Mouse (Mus musculus) embryonic facial prominence, embryonic 11.5 days (tissue): Measurements from ENCODE around the gene Polr3c. TPM values are rescaled to one million over a fixed set of nuclear protein-coding genes. Genes with fewer than 3 reads are reported as not detected.
"Not testable (repeated sequence)": the region's sequence is repeated elsewhere in the genome, so short reads cannot be mapped to it uniquely, and the experiment has no call there.

Source experiments
- ATAC-seq: fragments of 200-750 bp; cut with Nextera tagmentation; replicated peaks from 2 replicates; pipeline ENCODE4 v1.8.0; 2017; ENCODE audit warnings: low read depth; ENCODE audit not compliant: insufficient number of reproducible peaks, low FRiP score, low TSS enrichment
- DNase-seq: peaks from one replicate; pipeline ENCODE4 v3.0.0-alpha.2; 2015; ENCODE audit warnings: low spot score
- H3K27ac ChIP-seq: fragments of 300-500 bp; sonication (generic); replicated peaks from 2 replicates; pipeline ENCODE4 v1.5.1; 2014; ENCODE audit warnings: mild to moderate bottlenecking, low read depth, low read length, control low read depth
- H3K27me3 ChIP-seq: fragments of 300-500 bp; sonication (generic); 2 replicates; pipeline ENCODE4 v1.6.1; 2014; ENCODE audit warnings: mild to moderate bottlenecking, low read length, moderate library complexity, mixed read lengths; ENCODE audit not compliant: control insufficient read depth, insufficient read depth
- H3K36me3 ChIP-seq: fragments of 300-500 bp; sonication (generic); replicated peaks from 2 replicates; pipeline ENCODE4 v1.6.1; 2014; ENCODE audit warnings: low read depth, mild to moderate bottlenecking, low read length, moderate library complexity, mixed read lengths; ENCODE audit not compliant: control insufficient read depth, insufficient read depth
- H3K4me1 ChIP-seq: fragments of 300-500 bp; sonication (generic); 2 replicates; pipeline ENCODE4 v1.6.1; 2014; ENCODE audit warnings: low read length, mixed read lengths; ENCODE audit not compliant: control insufficient read depth, insufficient read depth
- H3K4me2 ChIP-seq: fragments of 300-500 bp; sonication (generic); 2 replicates; pipeline ENCODE4 v1.6.1; 2014; ENCODE audit warnings: low read depth, mild to moderate bottlenecking, control low read depth, low read length, moderate library complexity
- H3K4me3 ChIP-seq: fragments of 300-500 bp; sonication (generic); 2 replicates; pipeline ENCODE4 v1.5.1; 2014; ENCODE audit warnings: low read depth, low read length, control low read depth
- H3K9ac ChIP-seq: fragments of 300-500 bp; sonication (generic); replicated peaks from 2 replicates; pipeline ENCODE4 v1.6.1; 2014; ENCODE audit warnings: mild to moderate bottlenecking, control low read depth, low read length
- H3K9me3 ChIP-seq: fragments of 300-500 bp; sonication (generic); replicated peaks from 2 replicates; pipeline ENCODE4 v1.6.1; 2016; ENCODE audit warnings: mild to moderate bottlenecking, low read length, inconsistent platforms, mixed read lengths; ENCODE audit not compliant: control insufficient read depth
- WGBS: fragments of 180-500 bp; shearing (Covaris S2); extraction: QIAGEN DNeasy Blood & Tissue Kit; methylation state at CpG from one replicate; pipeline ENCODE4 v1.1.7; 2014; 5-methylcytosine and 5-hydroxymethylcytosine counted together
- polyA plus RNA-seq: library from polyadenylated mRNA; unstranded; fragments of >200 nt; fragmentation: Nextera tagmentation; extraction: Ambion mirVana; gene quantifications from 2 replicates; pipeline ENCODE4 v1.2.1, GENCODE M21; 2014

Gene Polr3c
- polyA plus RNA-seq, 1 experiment from 2014 or later: 35.9 TPM

DNA sequence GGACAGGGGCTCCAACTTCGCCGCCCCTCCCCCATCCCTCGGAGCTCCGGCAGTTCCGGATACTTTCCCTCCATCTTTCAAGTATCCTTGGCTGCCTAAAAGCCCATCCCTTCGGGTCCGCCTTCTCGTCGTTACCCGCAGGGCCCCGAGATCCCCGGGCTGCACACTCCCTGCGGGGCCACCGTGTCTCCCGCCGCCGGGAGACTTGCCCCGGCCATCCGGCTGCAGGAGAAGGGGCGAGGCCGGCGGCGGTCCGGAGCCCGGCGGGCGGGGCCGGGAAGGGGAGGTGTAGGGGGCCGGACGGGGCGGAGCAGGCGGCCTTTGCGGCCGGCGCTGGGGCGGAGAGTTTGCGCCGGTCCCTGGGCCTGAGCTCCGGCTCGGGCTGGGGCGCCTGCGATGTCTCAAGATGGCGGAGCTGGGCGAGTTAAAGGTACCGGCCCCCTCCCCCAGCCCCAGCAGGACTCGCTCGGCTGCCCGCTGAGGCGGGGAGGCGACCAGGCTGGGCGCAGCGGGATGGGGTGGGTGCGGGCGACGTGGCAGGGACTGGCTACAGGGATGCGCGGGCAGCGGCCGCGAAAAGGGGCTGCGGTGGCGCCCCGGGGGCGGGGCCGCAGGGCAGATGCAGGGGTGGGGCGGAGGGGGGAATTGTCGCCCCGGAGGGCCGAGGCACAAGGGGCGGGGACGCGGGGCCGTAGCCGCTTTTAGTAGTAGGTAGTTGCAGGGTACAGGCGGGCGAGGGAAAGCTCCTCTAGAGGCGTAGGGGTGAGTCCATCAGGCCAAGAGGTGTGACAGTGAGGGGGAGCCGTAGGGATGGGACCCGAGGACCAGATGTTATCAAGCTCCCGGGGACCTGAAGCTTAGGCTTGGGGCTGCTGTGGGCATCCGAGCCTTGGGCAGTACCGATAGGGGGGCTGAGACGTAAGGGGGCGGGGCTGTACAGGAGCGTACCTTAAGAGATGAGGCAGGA is 30.4 kb downstream of the Polr3c start:
- Histone ChIP-seq H3K9ac (peak overlapping the region; percentile 89), H3K27me3 (no peaks in the 10 kb centered on the region), H3K36me3 (no peaks in the 10 kb centered on the region; the same call in 1 of the 2 replicates), H3K4me2 (peak overlapping the region; percentile 53), H3K4me1 (no peaks in the 10 kb centered on the region), H3K27ac (peak overlapping the region; percentile 92), H3K9me3 (no peaks in the 10 kb centered on the region), H3K4me3 (peak overlapping the region; percentile 85)
- WGBS: under 1% methylated on average over 80 of the region's 85 CpGs
- ATAC-seq (peak; percentile 90), DNase-seq (peak; percentile 93)

DNA sequence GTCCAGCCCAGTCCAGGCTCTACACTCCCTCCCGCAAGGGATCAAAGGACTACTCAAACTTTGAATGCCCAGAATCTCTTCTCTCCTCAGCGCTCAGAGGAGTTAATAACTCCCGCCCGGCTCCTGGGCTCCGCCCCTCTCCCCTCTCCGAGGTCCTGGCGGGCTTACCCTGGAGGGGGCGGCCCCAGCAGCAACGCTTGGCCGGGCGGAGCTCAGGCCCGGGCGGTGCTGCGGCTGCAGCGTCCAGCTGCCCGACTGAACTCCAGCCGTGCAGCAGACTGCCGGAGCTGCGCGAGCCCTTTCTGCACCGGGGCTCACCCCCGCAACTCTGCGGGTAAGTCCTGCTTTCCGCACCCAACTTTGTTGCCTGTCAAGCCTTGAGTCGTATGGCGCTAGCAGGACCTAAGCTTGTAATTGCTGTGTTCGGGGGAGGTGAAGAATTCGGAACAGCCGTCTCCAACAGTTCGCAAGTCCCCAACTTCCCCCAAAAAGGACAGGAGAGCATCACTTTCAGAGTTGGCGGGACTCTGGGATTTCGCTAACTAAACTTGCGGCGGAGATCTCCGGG is 31.1 kb downstream of the Polr3c start, which contains the start of gene Pias3:
TSS of gene Pias3 (plus strand) at position 187 of the 568 bp plus-strand sequence.
- ATAC-seq (peak; percentile 79), DNase-seq (peak; percentile 91)
- no peaks in the 10 kb centered on the region; the same call in 1 of the 2 replicates for H3K36me3 ChIP-seq
- peak within 1 kb of the TSS; percentile 92 for H3K27ac ChIP-seq
- WGBS: 0% methylated on average over 35 of the region's 35 CpGs
- H3K9me3 ChIP-seq: no peaks in the 10 kb centered on the region
- peak within 1 kb of the TSS; percentile 89 for H3K9ac ChIP-seq
- H3K4me1 ChIP-seq: no peaks in the 10 kb centered on the region
- H3K4me3 ChIP-seq: peak within 1 kb of the TSS; percentile 85
- no peaks in the 10 kb centered on the region for H3K27me3 ChIP-seq
- H3K4me2 ChIP-seq: peak within 1 kb of the TSS; percentile 53

DNA sequence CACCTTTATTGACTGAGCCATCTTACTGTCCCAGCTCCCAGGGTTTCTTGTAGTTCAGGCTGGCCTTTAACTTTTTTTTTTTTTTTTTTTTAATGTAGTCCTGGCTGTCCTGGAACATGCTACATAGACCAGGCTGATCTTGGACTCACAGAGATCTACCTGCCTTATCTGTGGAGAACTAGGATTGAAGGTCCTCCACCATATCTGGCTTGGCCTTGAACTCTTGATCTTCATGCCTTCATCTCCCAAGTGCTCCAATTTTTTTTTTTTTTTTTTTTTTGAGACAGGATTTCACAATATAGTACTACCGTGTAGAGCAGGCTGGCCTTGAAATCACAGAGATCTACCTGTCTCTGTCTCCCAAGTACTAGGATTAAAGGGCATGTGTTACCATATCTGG is 33.8 kb downstream of the Polr3c start:
- no peak for ATAC-seq

DNA sequence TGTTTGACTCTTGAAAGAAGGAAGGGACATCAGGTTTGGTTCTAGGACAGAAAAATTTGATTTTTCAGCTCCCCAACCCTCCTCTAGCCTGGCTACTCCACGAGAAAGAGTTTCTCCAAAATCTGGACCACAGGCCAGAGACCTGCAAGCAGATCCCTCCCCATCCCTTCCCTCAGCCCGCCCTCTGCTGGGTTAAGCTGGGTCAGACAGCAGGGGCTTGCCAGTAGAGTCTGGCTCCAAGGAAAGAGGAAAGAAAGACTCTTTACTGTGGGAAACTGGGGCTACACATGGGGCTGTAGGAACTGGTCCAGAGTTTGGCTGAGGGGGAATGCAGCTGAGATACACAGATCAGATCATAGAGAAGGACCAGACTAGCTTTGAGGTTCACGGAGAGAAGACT is 34.9 kb downstream of the Polr3c start:
- no peak overlapping the region for H3K4me2 ChIP-seq
- H3K36me3 ChIP-seq: no peaks in the 10 kb centered on the region
- DNase-seq: peak; percentile 45
- no peak overlapping the region for H3K4me3 ChIP-seq
- H3K27ac ChIP-seq: no peak overlapping the region
- ATAC-seq: no peak
- no peak overlapping the region for H3K9ac ChIP-seq
- H3K4me1 ChIP-seq: no peaks in the 10 kb centered on the region
- 20% methylated on average over 3 of the region's 3 CpGs for WGBS
- no peaks in the 10 kb centered on the region for H3K9me3 ChIP-seq
- no peaks in the 10 kb centered on the region for H3K27me3 ChIP-seq

More for the DNA sequence above, 33.8 kb downstream of the Polr3c start:
- Histone ChIP-seq H3K4me1 (no peaks in the 10 kb centered on the region), H3K4me2 (no peak overlapping the region), H3K9ac (no peak overlapping the region), H3K27ac (no peak overlapping the region), H3K9me3 (no peaks in the 10 kb centered on the region), H3K27me3 (no peaks in the 10 kb centered on the region), H3K4me3 (no peak overlapping the region), H3K36me3 (no peaks in the 10 kb centered on the region)
- 100% methylated on average over 1 of the region's 1 CpGs for WGBS
- DNase-seq: no peak

DNA sequence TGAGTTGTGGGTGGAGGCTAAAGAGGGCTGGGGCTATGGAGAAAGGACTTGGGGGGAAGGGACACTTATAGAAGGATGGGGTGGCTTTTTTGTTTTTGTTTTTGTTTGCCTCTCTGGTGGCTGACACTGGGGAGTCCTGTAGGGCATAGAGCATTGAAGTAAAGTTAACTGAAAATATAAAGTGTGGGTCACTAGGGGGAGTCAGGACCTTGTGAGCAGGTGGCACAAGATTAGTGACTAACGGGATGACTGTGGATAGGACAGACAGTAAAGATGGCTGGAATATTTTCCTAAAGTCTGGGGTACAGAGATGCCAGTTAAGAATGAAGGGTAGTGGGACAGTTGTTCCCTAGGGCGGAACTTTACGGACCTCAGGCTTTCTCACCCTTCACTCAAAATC is 37.1 kb downstream of the Polr3c start:
- Histone ChIP-seq H3K4me2 (no peak overlapping the region), H3K4me1 (no peaks in the 10 kb centered on the region), H3K27me3 (no peaks in the 10 kb centered on the region), H3K4me3 (no peak overlapping the region), H3K9ac (no peak overlapping the region), H3K9me3 (no peaks in the 10 kb centered on the region), H3K27ac (no peak overlapping the region), H3K36me3 (no peaks in the 10 kb centered on the region)
- WGBS: 55% methylated on average over 3 of the region's 3 CpGs
- ATAC-seq (no peak), DNase-seq (no peak)

DNA sequence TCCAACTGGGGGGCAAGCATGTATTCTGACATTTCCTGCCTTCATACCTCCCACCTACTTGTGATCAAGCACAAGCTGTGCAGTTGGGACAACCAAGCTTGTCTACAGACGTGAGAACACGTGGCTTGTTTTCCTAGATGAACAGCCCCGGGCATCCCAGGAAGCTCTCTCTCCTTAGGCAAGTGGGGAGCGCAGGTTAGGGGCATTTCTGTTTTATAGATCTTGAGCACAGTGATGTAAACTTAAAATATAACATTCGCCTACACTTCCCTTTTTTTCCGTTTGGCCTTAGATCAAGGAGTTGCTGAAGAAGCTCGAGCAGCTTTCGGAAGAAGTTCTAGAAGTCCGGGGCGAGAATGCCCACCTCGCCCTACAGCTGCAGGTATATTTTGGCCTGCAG is 38.6 kb downstream of the Polr3c start:
- no peak overlapping the region for H3K4me3 ChIP-seq
- no peak for ATAC-seq
- no peaks in the 10 kb centered on the region for H3K4me1 ChIP-seq
- DNase-seq: no peak
- H3K4me2 ChIP-seq: no peak overlapping the region
- no peak overlapping the region for H3K27ac ChIP-seq
- H3K9me3 ChIP-seq: no peaks in the 10 kb centered on the region
- no peak overlapping the region for H3K9ac ChIP-seq
- peaks cover 5% of the 10 kb centered on the region; the same call in 1 of the 2 replicates for H3K27me3 ChIP-seq
- no peaks in the 10 kb centered on the region for H3K36me3 ChIP-seq
- WGBS: 84% methylated on average over 11 of the region's 11 CpGs

DNA sequence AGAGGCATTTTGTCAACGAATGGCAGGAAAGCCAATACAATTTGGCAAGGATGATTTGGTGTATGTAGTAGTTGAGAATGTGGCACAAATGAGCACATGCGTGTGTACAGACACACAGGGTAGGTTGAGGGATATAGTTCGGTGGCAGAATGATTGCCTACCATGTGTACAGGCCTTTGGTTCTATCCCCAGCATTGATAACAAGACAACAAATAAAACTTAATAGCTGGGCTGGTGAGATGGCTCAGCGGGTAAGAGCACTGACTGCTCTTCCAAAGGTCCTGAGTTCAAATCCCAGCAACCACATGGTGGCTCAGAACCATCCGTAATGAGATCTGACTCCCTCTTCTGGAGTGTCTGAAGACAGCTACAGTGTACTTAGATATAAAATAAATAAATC is 41.4 kb downstream of the Polr3c start:
- not testable (repeated sequence) for H3K9me3 ChIP-seq, ATAC-seq, H3K4me2 ChIP-seq, H3K4me1 ChIP-seq, H3K27ac ChIP-seq, H3K27me3 ChIP-seq, DNase-seq, H3K4me3 ChIP-seq, H3K36me3 ChIP-seq, H3K9ac ChIP-seq
- WGBS: 88% methylated on average over 5 of the region's 5 CpGs

DNA sequence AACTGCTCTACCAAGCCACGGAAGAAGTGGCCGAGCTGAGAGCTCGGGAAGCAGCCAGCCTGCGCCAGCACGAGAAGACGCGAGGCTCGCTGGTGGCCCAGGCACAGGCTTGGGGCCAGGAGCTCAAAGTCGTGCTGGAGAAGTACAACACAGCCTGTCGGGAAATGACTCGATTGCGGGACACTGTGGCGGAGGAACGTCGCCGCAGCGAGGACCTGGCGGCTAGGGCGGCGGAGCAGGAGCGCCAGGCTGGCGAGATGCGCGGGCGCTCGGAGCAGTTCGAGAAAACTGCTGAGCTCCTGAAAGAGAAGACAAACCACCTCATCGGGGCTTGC is 42.6 kb downstream of the Polr3c start:
- no peak overlapping the region for H3K27ac ChIP-seq

More for the DNA sequence above, 42.6 kb downstream of the Polr3c start:
- Histone ChIP-seq H3K4me2 (peak overlapping the region; percentile 30), H3K9ac (peak overlapping the region; percentile 19; the same call in 1 of the 2 replicates), H3K4me1 (no peaks in the 10 kb centered on the region), H3K27me3 (peaks cover 5% of the 10 kb centered on the region; the same call in 1 of the 2 replicates), H3K9me3 (no peaks in the 10 kb centered on the region), H3K4me3 (peak overlapping the region; percentile 14), H3K36me3 (no peaks in the 10 kb centered on the region)
- ATAC-seq (no peak), DNase-seq (no peak)
- WGBS: 37% methylated on average over 28 of the region's 28 CpGs
